Mouse (Mus musculus) heart, postnatal 14 days (tissue): Measurements from ENCODE around the gene Ush1c. TPM values are rescaled to one million over a fixed set of nuclear protein-coding genes. Genes with fewer than 3 reads are reported as not detected.

Experiments used
- DNase-seq, 2 experiments: peaks; one replicate each; pipeline ENCODE4 v3.0.0; 2021 to 2022
- intact Hi-C: fragments of 180-260 bp; cut with DNase I; formaldehyde crosslinking; loops from one replicate; pipeline ENCODE4 v1.15.1; 2025
- long read RNA-seq, 2 experiments: library from polyadenylated mRNA; stranded (forward); transcript quantifications; one replicate each; pipeline ENCODE4 v2.0.0; 2021
- total RNA-seq, 2 experiments: library from RNA; stranded (reverse); gene quantifications; 2 replicates each; pipeline ENCODE4 v1.2.3; 2021

Gene Ush1c
- 10 to 100 TPM; 10.7 to 12.8 TPM for total RNA-seq
- long read RNA-seq, experiment 1, transcript Ush1c-202 (21 exons, 2,047 nt) = major isoform, 6 of 9 reads
- long read RNA-seq, experiment 1, partial matches to known transcripts = 0 of 9 reads
- long read RNA-seq, experiment 1, other reads (novel, unspliced or antisense) = 3 of 9 reads
- long read RNA-seq, experiment 2, transcript Ush1c-202 (21 exons, 2,047 nt) = major isoform, 7 of 13 reads
- long read RNA-seq, experiment 2, partial matches to known transcripts = 0 of 13 reads
- long read RNA-seq, experiment 2, other reads (novel, unspliced or antisense) = 6 of 13 reads

DNA sequence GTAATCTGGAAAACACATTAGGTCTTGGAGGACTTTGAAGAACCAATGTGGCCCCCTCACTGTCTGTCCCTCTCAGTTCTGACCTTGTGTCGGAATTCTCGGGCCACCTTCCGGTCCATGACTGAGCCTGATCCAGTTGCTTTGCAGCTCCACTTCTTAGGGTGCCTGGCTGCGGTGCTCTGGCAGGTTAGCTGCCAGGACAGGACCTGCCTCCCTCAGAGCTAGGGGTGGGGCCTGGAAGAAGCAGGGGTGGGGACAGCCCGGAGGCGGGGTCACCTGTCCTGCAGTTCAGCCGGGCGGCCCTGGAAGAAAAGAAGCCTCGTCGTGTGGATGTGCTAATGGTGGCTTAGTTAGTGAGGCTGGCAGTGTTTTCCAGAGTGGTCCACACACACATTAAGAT, at the start of gene Ush1c:
Ush1c (minus strand) TSS at position 158 of the 400 bp plus-strand sequence.
- intact Hi-C loops = no loop called here
- peak; percentile 10 to 24 for DNase-seq

DNA sequence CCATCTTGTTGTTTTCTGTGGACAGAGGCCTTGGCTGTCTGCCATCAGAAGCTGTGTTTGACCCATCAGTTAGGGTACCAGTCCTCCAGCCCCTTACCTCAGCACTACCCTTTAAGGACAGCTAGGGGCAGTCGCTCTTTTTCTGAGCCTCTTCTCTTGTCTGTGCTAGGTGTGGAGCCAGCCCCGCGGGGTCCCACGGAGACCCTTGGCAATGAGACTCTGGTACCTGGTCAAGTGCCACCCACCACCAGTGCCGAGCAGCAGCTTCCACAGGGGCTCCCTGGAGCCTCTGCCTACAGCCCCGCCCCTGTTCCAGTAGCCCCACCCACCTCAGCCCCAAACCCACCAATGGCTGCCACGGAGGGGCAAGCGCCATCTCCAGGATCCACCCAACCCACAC, 48.7 kb upstream of the Ush1c start:
- intact Hi-C loops = no loop called here

GRCm38 (mm10) chr7:46286391-46286790, 48.1 kb upstream of the Ush1c start:
- intact Hi-C loops = no loop called here
- no peak for DNase-seq

More for the DNA sequence above, 48.7 kb upstream of the Ush1c start:
- DNase-seq = no peak

DNA sequence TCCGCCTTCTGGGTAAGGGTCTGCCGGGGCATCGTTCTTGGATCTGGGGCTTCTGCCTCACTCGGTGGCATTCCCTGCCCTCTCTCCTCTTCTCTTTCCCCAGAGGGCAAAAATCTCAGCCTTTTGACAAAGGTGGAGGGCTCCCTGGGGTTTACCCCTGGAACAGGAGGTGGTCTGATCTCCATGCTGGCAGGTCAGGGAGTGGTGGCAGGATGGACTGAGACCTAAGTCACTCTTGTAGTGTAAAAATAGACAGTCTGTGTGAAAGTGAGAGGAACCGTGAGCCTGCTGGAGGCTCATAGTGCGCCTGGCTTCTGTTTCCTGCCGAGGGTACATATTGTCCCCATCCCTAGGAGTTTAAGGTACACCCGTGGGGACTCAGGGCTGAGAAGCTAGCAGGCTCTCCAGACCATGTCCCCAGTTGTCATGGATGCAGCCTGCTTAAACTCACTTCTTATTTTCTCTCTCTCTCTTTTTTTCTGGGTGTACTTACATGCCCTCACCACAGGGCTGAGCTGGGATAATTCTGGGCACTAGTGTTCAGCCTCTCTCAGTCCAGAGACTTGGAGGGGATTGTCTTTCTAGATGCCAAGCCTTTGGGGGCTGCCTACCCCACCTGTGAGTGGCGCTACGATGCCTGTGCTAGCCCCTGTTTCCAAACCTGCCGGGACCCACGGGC, 47.0 kb upstream of the Ush1c start:
- intact Hi-C loops = no loop called here
- DNase-seq = no peak

- intact Hi-C loops = no loop called here
- DNase-seq = peak; percentile 11 to 30
These were observed 45.4 kb upstream of the Ush1c start for GRCm38 (mm10) chr7:46283681-46284080.

DNA sequence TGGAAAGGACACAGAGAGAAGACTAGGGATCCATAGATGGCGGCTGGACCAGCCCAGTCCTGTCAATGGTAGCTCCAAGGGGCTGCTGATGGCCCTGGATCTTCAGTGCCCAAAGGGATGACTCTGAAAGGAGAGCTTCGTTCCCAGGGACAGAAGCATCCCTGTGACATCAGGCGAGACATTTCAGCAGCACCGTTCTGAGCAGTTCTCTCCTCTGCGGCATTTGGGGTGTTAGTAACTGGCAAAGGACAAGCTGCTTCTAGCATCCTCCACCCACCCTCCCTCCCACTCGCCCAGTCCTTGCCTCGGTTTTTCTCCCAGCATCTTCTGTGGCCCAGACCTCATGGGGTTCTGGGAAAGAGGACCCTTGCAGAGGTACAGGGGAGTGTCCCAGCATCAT, 44.0 kb upstream of the Ush1c start:
- no peak for DNase-seq
- intact Hi-C loops = no loop called here

GRCm38 (mm10) chr7:46280896-46281295, 42.6 kb upstream of the Ush1c start:
- no peak for DNase-seq
- intact Hi-C loops = loop anchor here (1.0 to 2.0 kb wide), 2 partner anchors 96 to 326 kb away; no protein-coding TSS in a partner anchor

- intact Hi-C loops = loop anchor here (1.0 to 2.0 kb wide), 2 partner anchors 97 to 327 kb away; no protein-coding TSS in a partner anchor
- peak; percentile 36 to 61 for DNase-seq
These were observed 41.6 kb upstream of the Ush1c start for GRCm38 (mm10) chr7:46279946-46280345.

DNA sequence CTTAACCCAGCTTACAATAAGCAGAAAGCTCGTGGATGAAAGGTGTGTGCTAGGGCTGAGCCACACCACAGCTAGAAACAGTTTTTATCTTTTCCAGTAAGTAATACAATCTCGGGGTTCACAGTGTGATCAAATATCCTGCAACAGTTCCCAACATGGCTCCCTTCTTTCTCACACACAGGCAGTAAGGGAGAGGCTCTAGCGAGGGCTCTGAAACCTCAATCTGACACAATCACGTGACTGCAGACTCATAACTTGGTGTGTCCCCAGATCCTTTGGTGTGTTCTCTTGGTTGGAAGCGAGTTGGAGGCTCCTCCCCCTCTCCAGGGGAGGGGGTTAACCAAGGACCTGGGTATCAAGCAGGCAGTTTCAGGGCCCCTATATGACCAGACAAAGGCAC, 37.9 kb upstream of the Ush1c start:
- no peak for DNase-seq
- intact Hi-C loops = no loop called here

- intact Hi-C loops = no loop called here
- no peak for DNase-seq
These were observed 13.5 kb upstream of the Ush1c start for GRCm38 (mm10) chr7:46251841-46252240.

DNA sequence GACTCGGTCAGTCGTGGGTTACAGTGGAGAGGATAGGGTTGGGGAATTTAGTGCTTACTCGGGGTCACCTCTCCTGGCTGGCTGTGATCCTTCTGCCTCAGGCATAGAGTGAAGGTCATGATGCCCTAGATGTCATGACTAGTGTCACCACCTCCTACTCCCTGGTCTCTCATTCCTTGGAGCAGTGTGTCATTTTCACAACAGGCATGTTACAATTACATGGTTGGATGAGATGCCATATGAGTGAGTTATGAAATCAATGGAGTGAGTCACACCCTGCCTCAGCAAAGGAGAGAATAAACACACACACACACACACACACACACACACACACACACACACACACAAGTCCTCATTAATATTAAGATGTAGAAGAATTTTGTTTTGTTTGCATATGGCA, 9.3 kb upstream of the Ush1c start:
- intact Hi-C loops = no loop called here
- DNase-seq = no peak

- intact Hi-C loops = no loop called here
- no peak for DNase-seq
These were observed 8.6 kb upstream of the Ush1c start for GRCm38 (mm10) chr7:46246876-46247275.

DNA sequence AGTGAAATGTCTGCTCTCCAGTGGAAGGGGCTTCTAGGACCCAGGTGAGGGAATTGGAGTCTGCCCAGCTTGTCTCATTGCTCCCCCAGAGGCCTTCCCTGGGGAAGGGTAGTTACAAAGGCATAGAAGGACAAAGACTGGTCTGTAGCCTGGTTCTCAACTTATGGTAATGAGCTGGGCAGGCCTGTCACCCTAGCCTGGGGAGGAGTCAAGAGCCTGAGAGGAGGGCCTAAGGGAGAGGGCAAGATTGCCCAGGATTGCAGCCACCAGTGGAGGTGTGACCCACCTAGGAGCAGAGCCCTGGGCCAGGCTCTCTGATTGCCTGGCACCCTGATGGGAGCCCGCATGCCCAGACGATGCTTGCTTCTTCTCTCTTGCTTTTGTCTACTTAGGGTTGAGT, 2.4 kb upstream of the Ush1c start, which contains the start of gene Otog:
Otog (plus strand) TSS at position 292 of the 400 bp plus-strand sequence.
- intact Hi-C loops = no loop called here
- DNase-seq = no peak

DNA sequence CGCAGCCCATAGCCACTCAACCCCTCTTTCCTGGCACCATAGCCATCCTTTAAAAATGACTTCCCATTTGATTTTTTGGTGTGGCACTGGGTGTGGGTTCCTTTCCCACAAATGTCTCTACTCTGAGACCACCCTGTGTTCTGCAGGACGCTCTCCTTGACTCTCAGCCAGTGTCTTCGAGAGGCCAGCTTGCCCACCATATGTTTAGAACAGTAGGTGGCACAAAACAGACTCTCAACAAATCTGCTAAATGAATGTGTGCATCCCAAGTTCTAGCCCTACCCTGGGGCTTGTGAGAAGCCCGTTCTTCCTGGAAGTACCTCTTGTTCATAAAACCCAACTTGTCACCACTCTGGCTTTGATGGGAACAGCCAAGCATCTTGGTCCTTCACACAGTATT, 1.8 kb upstream of the Ush1c start:
- intact Hi-C loops = no loop called here
- no peak for DNase-seq

- intact Hi-C loops = no loop called here
- no peak for DNase-seq
These were observed 1.1 kb downstream of the Ush1c start for GRCm38 (mm10) chr7:46237192-46237591.

- intact Hi-C loops = no loop called here
- DNase-seq = no peak
These were observed 1.9 kb downstream of the Ush1c start for GRCm38 (mm10) chr7:46236363-46236762.

- intact Hi-C loops = no loop called here
- no peak for DNase-seq
These were observed 2.4 kb downstream of the Ush1c start for GRCm38 (mm10) chr7:46235948-46236347.

- intact Hi-C loops = no loop called here
- DNase-seq = peak; percentile 77 to 81
These were observed 11.4 kb downstream of the Ush1c start for GRCm38 (mm10) chr7:46226936-46227335.

DNA sequence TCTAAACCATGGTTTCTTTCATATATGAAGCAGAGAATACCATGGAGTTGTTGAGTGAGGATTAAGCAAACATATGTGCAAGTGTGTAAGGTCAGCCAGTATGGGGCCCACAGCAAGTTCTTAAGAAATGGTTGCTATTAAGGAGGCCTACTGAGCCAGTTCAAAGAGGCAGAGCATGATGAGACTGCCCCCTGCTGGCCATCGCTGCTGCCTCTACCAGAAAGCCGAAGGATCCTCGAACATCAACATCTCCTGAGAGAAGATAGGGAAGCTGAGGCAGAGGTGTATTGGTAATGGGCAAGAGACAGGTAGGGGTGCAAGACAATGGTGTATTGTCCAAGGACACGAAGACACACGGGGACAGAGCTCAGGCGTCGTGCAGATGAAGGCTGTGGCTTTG, 12.1 kb downstream of the Ush1c start:
- intact Hi-C loops = no loop called here
- peak; percentile 26 to 32 for DNase-seq

DNA sequence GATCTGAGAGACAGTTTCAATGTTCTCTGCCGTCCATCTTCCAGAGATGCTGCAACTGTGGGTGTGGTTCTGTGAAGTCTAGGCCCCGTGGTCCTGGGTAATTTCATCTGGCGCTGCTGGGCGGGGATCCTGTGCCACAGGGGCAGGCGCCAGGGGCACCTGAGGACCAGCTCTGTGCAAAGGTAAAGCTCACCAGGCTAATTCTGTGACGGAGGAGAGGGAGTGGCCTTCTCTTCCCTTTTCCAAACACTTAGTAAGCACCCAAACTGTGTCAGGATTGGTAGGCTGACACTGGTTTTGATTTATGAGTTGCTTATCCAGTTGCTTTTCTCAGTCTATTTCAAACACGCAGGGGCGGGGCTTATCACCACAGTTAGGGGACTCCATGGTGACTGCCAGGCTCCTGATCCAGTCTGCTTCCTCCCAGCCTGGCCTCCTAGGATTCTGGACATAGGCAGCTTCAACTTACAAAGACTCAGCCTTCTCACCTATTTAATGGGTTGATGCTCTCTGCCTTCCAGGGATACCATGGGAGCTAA, 17.6 kb downstream of the Ush1c start:
- DNase-seq = no peak
- intact Hi-C loops = no loop called here

GRCm38 (mm10) chr7:46218415-46218814, 19.9 kb downstream of the Ush1c start:
- intact Hi-C loops = no loop called here
- no peak for DNase-seq

DNA sequence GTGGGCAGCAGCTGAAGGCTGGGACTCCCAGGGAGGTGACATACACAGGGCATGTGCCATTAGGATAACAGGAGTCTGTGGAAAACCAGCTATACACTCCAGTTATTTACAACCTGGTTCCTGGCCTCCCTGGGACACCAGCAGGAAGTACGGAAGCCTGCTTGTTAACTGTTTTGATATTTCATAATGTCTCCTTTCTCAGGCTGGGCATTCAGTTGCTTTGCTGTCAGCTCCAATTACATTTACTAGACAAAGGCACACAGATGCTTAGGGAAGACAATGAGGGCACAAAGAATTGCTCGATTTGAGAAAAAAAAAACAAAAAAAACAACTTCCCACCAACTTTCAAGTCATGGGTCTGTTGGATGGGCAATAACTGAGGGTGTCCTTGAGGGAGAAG, 21.8 kb downstream of the Ush1c start:
- intact Hi-C loops = no loop called here
- no peak for DNase-seq
